Mouse (Mus musculus) liver, postnatal 0 days (tissue): ENCODE data around the gene Ppip5k2.

ENCODE experiments used
- CTCF ChIP-seq: sonication (generic); IDR thresholded peaks from 2 replicates; pipeline ENCODE4 v1.5.1; 2016; ENCODE audit warnings: antibody characterized with exemption, low read depth
- EP300 ChIP-seq: IDR thresholded peaks from 2 replicates; pipeline ENCODE4 v1.6.1; 2016; ENCODE audit warnings: antibody characterized with exemption, low read depth, mild to moderate bottlenecking

DNA sequence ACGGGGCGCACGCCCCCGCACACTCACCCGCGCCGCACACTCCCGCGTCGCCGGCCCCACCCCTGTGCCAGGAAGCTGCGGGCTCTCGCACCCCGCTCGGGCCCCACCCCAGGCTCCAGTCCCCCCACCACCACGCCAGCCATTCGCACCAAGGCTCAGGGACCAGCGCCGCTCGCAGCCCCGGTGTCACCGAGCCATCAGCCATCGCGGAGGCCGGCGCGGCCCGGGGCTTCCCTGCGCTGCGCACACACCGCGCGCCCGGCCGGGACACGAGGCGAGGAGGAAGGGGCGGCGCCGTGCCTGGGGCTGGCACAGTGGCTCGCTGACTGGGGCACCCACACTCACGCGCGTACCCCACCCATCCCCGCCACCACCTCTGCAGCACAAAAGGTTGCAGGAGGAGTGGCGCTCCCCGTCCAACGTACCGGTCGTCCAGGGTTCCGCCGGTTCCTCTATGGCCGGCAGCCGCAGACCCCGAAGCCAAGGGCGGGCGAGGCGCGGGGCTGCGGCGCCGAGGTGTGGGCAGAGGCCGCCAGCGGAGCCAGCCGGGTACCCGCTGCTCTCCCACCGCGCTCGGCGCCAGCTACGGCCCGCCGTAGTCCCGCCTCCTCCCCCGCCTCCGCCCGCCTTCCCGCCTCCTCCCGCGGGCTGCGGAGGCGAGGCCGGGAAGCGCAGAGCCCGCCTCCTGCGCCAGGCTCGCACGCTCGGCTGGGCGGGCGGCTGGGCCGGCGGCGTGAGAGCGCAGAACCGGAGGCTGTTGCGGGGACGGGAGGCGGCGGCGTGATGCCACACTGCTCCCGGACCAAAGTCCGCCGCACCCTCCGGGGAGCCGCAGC, 108.6 kb downstream of the Ppip5k2 start, which contains the start of gene D1Ertd622e:
- TF ChIP-seq CTCF (no peak), EP300 (no peak)
